Mouse (Mus musculus): Measurements from ENCODE around the gene Olfr366. TPM values are rescaled to one million over a fixed set of nuclear protein-coding genes. Genes with fewer than 3 reads are reported as not detected.

Olfr366 gene
- polyA plus RNA-seq (2014; fragmentation: Illumina TruSeq; extraction: RNeasy Lipid Tissue Mini Kit (QIAGEN cat#74804); ENCODE audit: low read depth, low replicate concordance) = not detected

DNA sequence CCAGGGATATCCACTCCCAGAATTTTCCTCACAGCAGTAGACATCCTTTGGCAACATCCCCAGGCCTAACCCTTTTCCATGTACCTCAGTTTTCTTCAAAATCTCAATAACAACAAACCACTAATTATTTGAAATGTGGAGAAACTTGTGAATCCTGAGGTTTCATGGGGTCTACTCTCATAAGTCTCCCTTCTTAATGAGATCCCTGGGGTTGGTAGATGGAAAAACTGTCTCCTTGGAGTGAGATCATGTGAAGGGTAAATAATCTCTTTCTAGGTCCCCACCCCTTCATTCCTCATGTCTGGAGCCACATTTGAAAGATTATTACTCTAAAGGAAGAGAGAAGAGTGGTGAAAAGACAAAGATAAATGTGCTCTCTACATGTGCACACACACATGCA, at the start of gene Olfr366:
Gene Olfr366, plus strand, starts transcription at position 301 of the 400 bp plus-strand sequence.

DNA sequence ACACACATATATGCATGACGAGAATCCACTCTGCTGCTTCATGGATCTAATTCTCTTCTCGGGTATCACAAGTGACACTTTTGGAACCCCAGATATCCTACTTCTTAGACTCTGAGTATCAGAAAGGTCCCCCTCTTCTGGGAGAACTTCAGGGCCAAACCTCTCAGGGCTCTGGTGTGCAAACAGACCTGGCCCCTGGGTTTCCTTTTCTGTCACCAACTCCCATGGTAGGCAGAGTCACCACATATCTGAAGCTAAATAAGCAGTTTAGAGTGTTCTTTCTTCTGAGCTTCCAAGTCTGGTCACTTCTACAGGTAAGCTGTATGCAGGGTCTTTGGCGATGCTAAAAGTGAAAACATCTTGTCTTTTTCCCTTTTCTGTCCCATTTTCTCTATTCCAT, 23.5 kb upstream of the Olfr366 start, which contains the start of gene Olfr365:
Gene Olfr365, plus strand, starts transcription at position 301 of the 400 bp plus-strand sequence.

Other genes with a start within 250 kb of the Olfr366 start
- gene Olfr357, start 217.7 kb upstream of the Olfr366 start, polyA plus RNA-seq (2014; fragmentation: Illumina TruSeq; extraction: RNeasy Lipid Tissue Mini Kit (QIAGEN cat#74804); ENCODE audit: low read depth, low replicate concordance) = 0.53 TPM
- gene Olfr358, start 202.2 kb upstream of the Olfr366 start, polyA plus RNA-seq (2014; fragmentation: Illumina TruSeq; extraction: RNeasy Lipid Tissue Mini Kit (QIAGEN cat#74804); ENCODE audit: low read depth, low replicate concordance) = not detected
- not detected for gene Olfr360, start 145.8 kb upstream of the Olfr366 start, polyA plus RNA-seq (2014; fragmentation: Illumina TruSeq; extraction: RNeasy Lipid Tissue Mini Kit (QIAGEN cat#74804); ENCODE audit: low read depth, low replicate concordance)
- gene Olfr361, start 122.3 kb upstream of the Olfr366 start, polyA plus RNA-seq (2014; fragmentation: Illumina TruSeq; extraction: RNeasy Lipid Tissue Mini Kit (QIAGEN cat#74804); ENCODE audit: low read depth, low replicate concordance) = 1.9 TPM
- 1.0 TPM for gene Olfr362, start 93.7 kb upstream of the Olfr366 start, polyA plus RNA-seq (2014; fragmentation: Illumina TruSeq; extraction: RNeasy Lipid Tissue Mini Kit (QIAGEN cat#74804); ENCODE audit: low read depth, low replicate concordance)
- gene Olfr364-ps1, start 72.3 kb upstream of the Olfr366 start, polyA plus RNA-seq (2014; fragmentation: Illumina TruSeq; extraction: RNeasy Lipid Tissue Mini Kit (QIAGEN cat#74804); ENCODE audit: low read depth, low replicate concordance) = not detected
- gene Olfr365, start 23.4 kb upstream of the Olfr366 start, polyA plus RNA-seq (2014; fragmentation: Illumina TruSeq; extraction: RNeasy Lipid Tissue Mini Kit (QIAGEN cat#74804); ENCODE audit: low read depth, low replicate concordance) = 0.10 TPM
- gene Olfr368, start 114.9 kb downstream of the Olfr366 start, polyA plus RNA-seq (2014; fragmentation: Illumina TruSeq; extraction: RNeasy Lipid Tissue Mini Kit (QIAGEN cat#74804); ENCODE audit: low read depth, low replicate concordance) = not detected
- 14.0 TPM for gene Pdcl, start 147.8 kb downstream of the Olfr366 start, polyA plus RNA-seq (2014; fragmentation: Illumina TruSeq; extraction: RNeasy Lipid Tissue Mini Kit (QIAGEN cat#74804); ENCODE audit: low read depth, low replicate concordance)
- gene Rc3h2, start 211.3 kb downstream of the Olfr366 start, polyA plus RNA-seq (2014; fragmentation: Illumina TruSeq; extraction: RNeasy Lipid Tissue Mini Kit (QIAGEN cat#74804); ENCODE audit: low read depth, low replicate concordance) = 32.1 TPM
- 12.5 TPM for gene Zbtb26, start 231.6 kb downstream of the Olfr366 start, polyA plus RNA-seq (2014; fragmentation: Illumina TruSeq; extraction: RNeasy Lipid Tissue Mini Kit (QIAGEN cat#74804); ENCODE audit: low read depth, low replicate concordance)
- 16.0 TPM for gene Zbtb6, start 231.6 kb downstream of the Olfr366 start, polyA plus RNA-seq (2014; fragmentation: Illumina TruSeq; extraction: RNeasy Lipid Tissue Mini Kit (QIAGEN cat#74804); ENCODE audit: low read depth, low replicate concordance)
- gene Rabgap1, start 231.7 kb downstream of the Olfr366 start, polyA plus RNA-seq (2014; fragmentation: Illumina TruSeq; extraction: RNeasy Lipid Tissue Mini Kit (QIAGEN cat#74804); ENCODE audit: low read depth, low replicate concordance) = 37.5 TPM

Data from testis, adult 10 weeks (tissue).